Mouse (Mus musculus) heart, embryonic 10.5 days (tissue): ENCODE data around the gene Hsd11b2. TPM values are rescaled to one million over a fixed set of nuclear protein-coding genes. Genes with fewer than 3 reads are reported as not detected.

Experiments
- DNase-seq: peaks from one replicate; pipeline ENCODE4 v3.0.0-alpha.2; 2017; ENCODE audit warnings: low spot score
- H3K27ac ChIP-seq: fragments of 300-500 bp; sonication (generic); 2 replicates; pipeline ENCODE4 v1.5.1; 2016; ENCODE audit warnings: mild to moderate bottlenecking
- H3K27me3 ChIP-seq: fragments of 300-500 bp; sonication (generic); 2 replicates; pipeline ENCODE4 v1.6.1; 2016; ENCODE audit warnings: mild to moderate bottlenecking; ENCODE audit not compliant: poor library complexity, insufficient read depth, severe bottlenecking
- H3K36me3 ChIP-seq: fragments of 300-500 bp; sonication (generic); 2 replicates; pipeline ENCODE4 v1.6.1; 2016; ENCODE audit warnings: mild to moderate bottlenecking, moderate library complexity
- H3K4me1 ChIP-seq: fragments of 300-500 bp; sonication (generic); 2 replicates; pipeline ENCODE4 v1.6.1; 2016; ENCODE audit warnings: mild to moderate bottlenecking
- H3K4me3 ChIP-seq: fragments of 300-500 bp; sonication (generic); 2 replicates; pipeline ENCODE4 v1.5.1; 2016; ENCODE audit warnings: mild to moderate bottlenecking, moderate library complexity
- H3K9me3 ChIP-seq: fragments of 300-500 bp; sonication (generic); 2 replicates; pipeline ENCODE4 v1.6.1; 2016; ENCODE audit warnings: mild to moderate bottlenecking, moderate library complexity
- WGBS: fragments of 180-500 bp; shearing (Covaris S2); methylation state at CpG from one replicate; pipeline ENCODE4 v1.1.7; 2016; 5-methylcytosine and 5-hydroxymethylcytosine counted together
- polyA plus RNA-seq: library from polyadenylated mRNA; unstranded; fragments of >200 nt; fragmentation: Nextera tagmentation; extraction: Ambion mirVana; gene quantifications from 2 replicates; pipeline ENCODE4 v1.2.1, GENCODE M21; 2016

Hsd11b2 gene
- 14.8 and 37.5 TPM in 2 replicates for polyA plus RNA-seq

DNA sequence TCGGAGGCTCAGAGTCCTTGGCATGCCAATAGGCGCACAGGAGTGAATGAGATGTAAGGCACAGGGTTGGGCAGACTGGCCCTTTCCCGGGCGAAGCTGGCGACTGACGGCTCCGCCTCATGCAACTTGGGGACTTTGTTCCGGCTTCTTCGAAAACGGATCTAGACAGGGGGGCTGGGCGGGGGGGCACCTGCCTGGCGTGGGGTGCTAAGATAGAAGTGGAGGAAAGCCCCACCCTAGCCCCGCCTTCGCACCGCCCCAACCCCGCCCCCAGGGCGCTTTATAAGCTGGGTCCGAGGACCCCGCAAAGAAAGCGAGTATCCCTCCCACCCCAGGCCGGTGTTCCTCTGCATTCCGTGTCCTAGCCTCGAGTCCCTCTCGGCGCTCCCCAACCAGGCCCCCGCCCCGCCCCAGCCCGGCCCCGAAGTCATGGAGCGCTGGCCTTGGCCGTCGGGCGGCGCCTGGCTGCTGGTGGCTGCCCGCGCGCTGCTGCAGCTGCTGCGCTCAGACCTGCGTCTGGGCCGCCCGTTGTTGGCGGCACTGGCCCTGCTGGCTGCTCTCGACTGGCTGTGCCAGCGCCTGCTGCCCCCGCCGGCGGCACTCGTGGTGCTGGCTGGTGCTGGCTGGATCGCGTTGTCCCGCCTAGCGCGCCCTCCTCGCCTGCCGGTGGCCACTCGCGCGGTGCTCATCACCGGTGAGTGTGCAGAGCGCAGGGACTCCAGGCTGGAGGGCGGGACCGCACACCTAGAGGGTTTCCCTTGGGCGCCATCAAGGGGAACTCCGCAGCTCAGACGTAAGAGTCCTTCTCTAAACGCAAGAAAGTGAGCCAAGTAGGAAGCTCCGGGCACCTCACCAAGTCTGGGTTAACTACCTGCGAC, at the start of gene Hsd11b2:
Hsd11b2 (plus strand) TSS at position 320 of the 878 bp plus-strand sequence.
- no peak for DNase-seq
- Histone ChIP-seq H3K9me3 (no peaks in the 10 kb centered on the region), H3K4me1 (peaks cover 78% of the 10 kb centered on the region), H3K36me3 (peaks cover 9% of the 10 kb centered on the region), H3K27ac (peak within 1 kb of the TSS; percentile 92), H3K27me3 (peaks cover 41% of the 10 kb centered on the region), H3K4me3 (peak within 1 kb of the TSS; percentile 79)
- WGBS = under 1% methylated on average over 67 of the region's 68 CpGs

GRCm38 (mm10) chr8:105469041-105469695, 49.4 kb upstream of the Hsd11b2 start:
- Histone ChIP-seq H3K4me1 (peaks cover 54% of the 10 kb centered on the region), H3K27ac (0 out of 2 replicates have a peak overlapping the region, but pooled peaks have one; percentile 56), H3K36me3 (0 out of 2 replicates have a peak, but pooled peaks cover 5% of the 10 kb centered on the region), H3K9me3 (no peaks in the 10 kb centered on the region), H3K27me3 (peaks cover 48% of the 10 kb centered on the region), H3K4me3 (no peak overlapping the region)
- WGBS = 44% methylated on average over 6 of the region's 6 CpGs
- no peak for DNase-seq

DNA sequence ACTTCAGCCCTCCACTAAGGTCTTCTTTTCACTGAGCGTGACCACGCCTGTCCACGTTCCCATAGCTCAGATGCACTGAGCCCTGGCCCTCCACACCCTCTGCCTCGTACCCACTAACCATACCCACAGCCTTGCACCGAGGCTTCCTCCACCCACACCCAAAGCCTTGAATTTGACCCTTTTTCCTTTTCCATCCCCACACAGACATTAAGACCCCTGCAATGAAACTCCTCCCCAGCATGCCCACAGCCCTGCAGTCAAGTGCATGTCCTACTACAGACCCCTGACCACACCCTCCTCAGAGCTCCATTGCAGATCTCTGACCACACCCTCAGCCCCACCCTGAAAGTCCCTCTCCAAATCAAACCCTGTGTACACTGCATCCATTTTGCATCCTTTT, 48.7 kb upstream of the Hsd11b2 start:
- H3K4me3 ChIP-seq = no peak overlapping the region
- H3K27me3 ChIP-seq = peaks cover 49% of the 10 kb centered on the region
- H3K9me3 ChIP-seq = no peaks in the 10 kb centered on the region
- no peak for DNase-seq
- 0 out of 2 replicates have a peak, but pooled peaks cover 5% of the 10 kb centered on the region for H3K36me3 ChIP-seq
- H3K27ac ChIP-seq = no peak overlapping the region
- 89% methylated on average over 5 of the region's 5 CpGs for WGBS
- H3K4me1 ChIP-seq = peaks cover 58% of the 10 kb centered on the region

- Histone ChIP-seq H3K4me1 (peaks cover 58% of the 10 kb centered on the region), H3K4me3 (peak overlapping the region; percentile 47; the same call in 1 of the 2 replicates), H3K27me3 (peaks cover 53% of the 10 kb centered on the region), H3K27ac (no peak overlapping the region), H3K36me3 (0 out of 2 replicates have a peak, but pooled peaks cover 8% of the 10 kb centered on the region), H3K9me3 (no peaks in the 10 kb centered on the region)
- WGBS = 77% methylated on average over 5 of the region's 5 CpGs
- DNase-seq = no peak
These were observed 48.3 kb upstream of the Hsd11b2 start for GRCm38 (mm10) chr8:105470262-105470661.

DNA sequence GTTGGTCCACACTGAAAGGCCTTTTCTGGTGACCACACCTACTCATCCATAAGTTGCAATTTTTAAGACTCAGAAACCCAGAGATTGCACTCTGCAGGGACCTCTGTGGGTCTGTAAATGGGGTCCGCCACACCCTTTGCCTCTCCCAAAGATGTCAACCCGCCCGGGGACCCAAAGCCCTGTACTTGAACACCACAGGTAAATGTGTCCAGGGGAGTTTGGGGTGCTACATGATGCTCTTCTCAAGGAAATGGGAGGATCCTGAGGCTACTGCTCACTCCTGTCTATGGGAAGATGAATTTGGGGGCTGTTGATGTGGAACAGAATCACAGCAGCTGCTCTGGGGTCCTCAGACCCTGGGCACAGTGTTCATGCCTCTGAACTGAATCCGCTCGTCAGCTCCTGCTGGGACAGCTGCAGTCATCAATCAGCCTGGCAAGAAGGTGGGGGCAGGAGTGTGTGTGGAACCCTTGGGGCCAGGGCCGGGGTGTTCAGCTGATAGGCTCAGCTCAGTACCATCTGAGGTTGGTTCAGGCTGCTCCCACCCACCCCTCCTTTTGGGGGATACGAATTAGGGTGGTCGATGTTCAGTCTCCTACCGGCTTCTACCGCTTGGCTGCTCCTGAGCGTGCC, 47.8 kb upstream of the Hsd11b2 start:
- WGBS = 23% methylated on average over 11 of the region's 11 CpGs
- Histone ChIP-seq H3K9me3 (no peaks in the 10 kb centered on the region), H3K27ac (peak overlapping the region; percentile 11; the same call in 1 of the 2 replicates), H3K4me3 (peak overlapping the region; percentile 47), H3K4me1 (peaks cover 61% of the 10 kb centered on the region), H3K27me3 (peaks cover 56% of the 10 kb centered on the region), H3K36me3 (0 out of 2 replicates have a peak, but pooled peaks cover 9% of the 10 kb centered on the region)
- no peak for DNase-seq

DNA sequence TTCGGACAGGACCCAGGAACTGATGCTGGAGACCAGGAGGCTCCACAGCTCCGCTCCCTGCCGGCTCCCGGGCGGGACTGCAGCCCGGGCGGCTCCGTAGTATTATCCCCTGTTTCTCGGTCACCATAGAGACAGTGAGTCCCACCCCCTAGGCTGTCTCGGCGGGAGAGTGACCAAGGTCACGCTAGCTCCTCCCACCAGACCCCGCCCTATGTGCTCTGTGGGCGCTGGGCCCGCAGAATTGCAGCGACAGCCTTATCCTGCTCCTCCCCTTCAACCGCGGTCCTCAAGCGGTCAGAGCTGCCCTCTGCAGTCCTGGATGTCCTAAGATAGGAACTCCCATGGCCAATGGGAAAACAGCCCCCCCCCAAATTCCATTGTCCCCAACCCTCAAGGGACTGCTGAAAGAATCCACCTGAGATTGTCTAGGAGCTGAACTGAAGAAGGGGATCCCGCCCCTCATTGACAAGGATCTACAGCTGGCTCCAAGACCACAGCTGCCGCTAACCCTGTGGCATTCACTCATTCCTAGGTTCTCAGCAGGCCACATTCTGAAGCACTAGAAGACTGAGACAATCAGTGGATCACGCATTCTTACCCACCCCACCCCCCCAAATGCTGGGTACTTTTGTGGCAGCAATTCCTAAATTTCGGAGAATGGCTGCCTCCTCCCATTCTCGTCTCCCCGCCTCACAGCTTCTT, 47.1 kb upstream of the Hsd11b2 start, which contains the start of gene Tppp3:
Tppp3 (minus strand) TSS at position 213 of the 702 bp plus-strand sequence.
- H3K4me3 ChIP-seq = peak within 1 kb of the TSS; percentile 47
- peak; percentile 98 for DNase-seq
- no peaks in the 10 kb centered on the region for H3K9me3 ChIP-seq
- peaks cover 61% of the 10 kb centered on the region for H3K4me1 ChIP-seq
- 0 out of 2 replicates have a peak, but pooled peaks cover 12% of the 10 kb centered on the region for H3K36me3 ChIP-seq
- peaks cover 56% of the 10 kb centered on the region for H3K27me3 ChIP-seq
- H3K27ac ChIP-seq = peak within 1 kb of the TSS; percentile 43
- WGBS = 3% methylated on average over 25 of the region's 25 CpGs

- H3K36me3 ChIP-seq = 0 out of 2 replicates have a peak, but pooled peaks cover 11% of the 10 kb centered on the region
- H3K27me3 ChIP-seq = peaks cover 53% of the 10 kb centered on the region
- H3K9me3 ChIP-seq = no peaks in the 10 kb centered on the region
- 11% methylated on average over 23 of the region's 23 CpGs for WGBS
- no peak for DNase-seq
- H3K27ac ChIP-seq = peak overlapping the region; percentile 43; the same call in 1 of the 2 replicates
- H3K4me1 ChIP-seq = peaks cover 70% of the 10 kb centered on the region
- H3K4me3 ChIP-seq = 0 out of 2 replicates have a peak overlapping the region, but pooled peaks have one; percentile 27
These were observed 46.1 kb upstream of the Hsd11b2 start for GRCm38 (mm10) chr8:105472414-105472932.

- H3K4me1 ChIP-seq = peaks cover 75% of the 10 kb centered on the region
- peak overlapping the region; percentile 43; the same call in 1 of the 2 replicates for H3K27ac ChIP-seq
- H3K36me3 ChIP-seq = 0 out of 2 replicates have a peak, but pooled peaks cover 7% of the 10 kb centered on the region
- no peak for DNase-seq
- no peak overlapping the region for H3K4me3 ChIP-seq
- no peaks in the 10 kb centered on the region for H3K9me3 ChIP-seq
- 31% methylated on average over 9 of the region's 9 CpGs for WGBS
- peaks cover 53% of the 10 kb centered on the region for H3K27me3 ChIP-seq
These were observed 45.6 kb upstream of the Hsd11b2 start for GRCm38 (mm10) chr8:105472983-105473382.

DNA sequence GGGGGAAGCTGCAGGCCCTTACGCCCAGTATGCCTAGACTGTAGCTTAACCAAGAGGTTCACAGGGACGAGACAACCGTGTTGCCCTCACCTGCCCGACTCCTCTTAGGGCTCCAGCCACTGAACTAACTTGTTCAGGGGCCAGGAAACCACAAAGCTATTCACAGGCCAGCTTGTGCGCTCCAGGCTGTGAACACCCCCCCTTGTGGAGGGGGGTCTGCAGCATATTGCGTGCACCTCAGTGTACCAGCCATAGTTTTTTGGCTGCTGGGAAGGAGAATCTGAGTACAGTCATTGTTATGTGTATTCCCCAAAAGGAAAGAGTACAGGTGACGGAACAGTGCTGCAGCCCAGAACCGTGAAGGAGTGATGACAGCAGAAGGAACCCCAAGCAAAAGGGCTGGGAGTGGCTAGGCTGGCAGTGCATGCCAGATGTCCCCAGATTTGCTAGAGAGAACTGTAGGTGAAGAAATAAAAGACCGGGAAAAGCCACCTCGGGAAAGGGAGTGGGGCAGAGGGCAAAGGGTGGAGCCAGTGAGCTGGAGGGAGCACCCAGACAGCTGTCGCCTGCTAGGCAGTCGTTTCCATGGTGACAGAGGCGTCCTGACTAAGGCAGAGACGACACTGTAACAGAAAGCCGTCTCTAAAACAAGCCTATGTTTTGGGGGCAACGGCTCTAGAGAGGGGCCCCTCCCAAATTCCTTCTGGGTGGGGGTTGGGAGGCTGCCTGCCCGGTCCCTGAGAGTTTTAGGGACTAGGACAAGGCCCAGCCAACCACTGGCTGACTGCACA, 44.5 kb upstream of the Hsd11b2 start:
- Histone ChIP-seq H3K36me3 (0 out of 2 replicates have a peak, but pooled peaks cover 10% of the 10 kb centered on the region), H3K27me3 (peaks cover 51% of the 10 kb centered on the region), H3K4me3 (peak overlapping the region; percentile 36), H3K27ac (peak overlapping the region; percentile 26), H3K9me3 (no peaks in the 10 kb centered on the region), H3K4me1 (peaks cover 81% of the 10 kb centered on the region)
- WGBS = 25% methylated on average over 17 of the region's 17 CpGs
- no peak for DNase-seq

DNA sequence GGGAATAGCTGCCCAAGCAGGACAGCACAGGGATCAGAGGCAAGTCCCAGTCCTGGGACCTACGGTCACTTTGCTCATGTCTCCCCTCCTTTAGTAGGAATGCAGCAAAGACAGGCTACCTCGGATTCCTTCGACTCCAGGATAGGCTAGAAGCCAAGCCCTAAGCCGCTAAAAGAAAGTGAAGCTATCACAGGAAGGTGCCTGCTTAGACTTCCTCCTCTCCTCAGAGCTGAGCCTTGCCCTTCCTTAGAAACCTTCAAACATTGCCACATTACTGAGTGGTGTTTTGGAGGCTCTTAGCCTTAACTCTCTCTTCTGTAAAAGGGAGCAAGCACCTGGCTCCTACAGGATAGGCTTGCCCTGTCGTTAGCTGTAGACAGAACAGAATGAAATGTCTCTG, 43.9 kb upstream of the Hsd11b2 start:
- peaks cover 78% of the 10 kb centered on the region for H3K4me1 ChIP-seq
- no peaks in the 10 kb centered on the region for H3K9me3 ChIP-seq
- 27% methylated on average over 5 of the region's 5 CpGs for WGBS
- H3K27me3 ChIP-seq = peaks cover 44% of the 10 kb centered on the region
- H3K27ac ChIP-seq = peak overlapping the region; percentile 26; the same call in 1 of the 2 replicates
- DNase-seq = no peak
- peak overlapping the region; percentile 36 for H3K4me3 ChIP-seq
- 0 out of 2 replicates have a peak, but pooled peaks cover 10% of the 10 kb centered on the region for H3K36me3 ChIP-seq

GRCm38 (mm10) chr8:105475254-105475653, 43.3 kb upstream of the Hsd11b2 start:
- Histone ChIP-seq H3K27ac (no peak overlapping the region), H3K4me1 (peaks cover 75% of the 10 kb centered on the region), H3K27me3 (peaks cover 39% of the 10 kb centered on the region)

More at GRCm38 (mm10) chr8:105475254-105475653, 43.3 kb upstream of the Hsd11b2 start:
- Histone ChIP-seq H3K4me3 (no peak overlapping the region), H3K9me3 (no peaks in the 10 kb centered on the region), H3K36me3 (0 out of 2 replicates have a peak, but pooled peaks cover 10% of the 10 kb centered on the region)
- WGBS = 68% methylated on average over 4 of the region's 4 CpGs
- DNase-seq = no peak
